Mouse (Mus musculus) limb, embryonic 12.5 days (tissue): ENCODE results near the gene Ctsz. TPM values are rescaled to one million over a fixed set of nuclear protein-coding genes. Genes with fewer than 3 reads are reported as not detected.
A peak's percentile ranks its signal among the peaks of the same experiment; 100 is the strongest.

Source experiments
- ATAC-seq: fragments of 200-750 bp; cut with Nextera tagmentation; 2 replicates; pipeline ENCODE4 v1.8.0; 2017; ENCODE audit warnings: low read depth, moderate TSS enrichment; ENCODE audit not compliant: insufficient number of reproducible peaks, insufficient read depth, low FRiP score, low TSS enrichment
- H3K27ac ChIP-seq: fragments of 300-500 bp; sonication (generic); 2 replicates; pipeline ENCODE4 v1.5.1; 2016; ENCODE audit warnings: mild to moderate bottlenecking, moderate library complexity
- H3K27me3 ChIP-seq: fragments of 300-500 bp; sonication (generic); 2 replicates; pipeline ENCODE4 v1.6.1; 2016; ENCODE audit warnings: mild to moderate bottlenecking, moderate library complexity
- H3K36me3 ChIP-seq: fragments of 300-500 bp; sonication (generic); 2 replicates; pipeline ENCODE4 v1.6.1; 2016; ENCODE audit warnings: mild to moderate bottlenecking, moderate library complexity
- H3K4me1 ChIP-seq: fragments of 300-500 bp; sonication (generic); replicated peaks from 2 replicates; pipeline ENCODE4 v1.6.1; 2016
- H3K4me2 ChIP-seq: fragments of 300-500 bp; sonication (generic); 2 replicates; pipeline ENCODE4 v1.6.1; 2016; ENCODE audit warnings: mild to moderate bottlenecking, moderate library complexity
- H3K4me3 ChIP-seq: fragments of 300-500 bp; sonication (generic); replicated peaks from 2 replicates; pipeline ENCODE4 v1.5.1; 2016; ENCODE audit warnings: mild to moderate bottlenecking
- H3K9ac ChIP-seq: fragments of 300-500 bp; sonication (generic); replicated peaks from 2 replicates; pipeline ENCODE4 v1.6.1; 2016; ENCODE audit warnings: mild to moderate bottlenecking, moderate library complexity
- H3K9me3 ChIP-seq: fragments of 300-500 bp; sonication (generic); 2 replicates; pipeline ENCODE4 v1.6.1; 2016; ENCODE audit warnings: mild to moderate bottlenecking, moderate library complexity
- WGBS: fragments of 180-500 bp; shearing (Covaris S2); methylation state at CpG from one replicate; pipeline ENCODE4 v1.1.7; 2016; 5-methylcytosine and 5-hydroxymethylcytosine counted together
- polyA plus RNA-seq: library from polyadenylated mRNA; unstranded; fragments of >200 nt; fragmentation: Nextera tagmentation; extraction: Ambion mirVana; gene quantifications from 2 replicates; pipeline ENCODE4 v1.2.1, GENCODE M21; 2016

Gene Ctsz
- polyA plus RNA-seq = 105 and 110 TPM in 2 replicates

- Histone ChIP-seq H3K9me3 (no peaks in the 10 kb centered on the region), H3K27me3 (no peaks in the 10 kb centered on the region), H3K4me2 (peak within 1 kb of the TSS; percentile 75), H3K27ac (0 out of 2 replicates have a peak within 1 kb of the TSS, but pooled peaks have one; percentile 23), H3K4me3 (peak within 1 kb of the TSS; percentile 59), H3K36me3 (peaks cover 26% of the 10 kb centered on the region), H3K4me1 (peaks cover 26% of the 10 kb centered on the region), H3K9ac (peak within 1 kb of the TSS; percentile 70)
- 1% methylated on average over 38 of the region's 38 CpGs for WGBS
- peak; percentile 75 for ATAC-seq
Observed at GRCm38 (mm10) chr2:174438737-174439449, at the start of gene Ctsz. Ctsz (minus strand) TSS chr2:174439039.

- H3K4me3 ChIP-seq = no peak overlapping the region
- H3K36me3 ChIP-seq = no peaks in the 10 kb centered on the region
- WGBS = 84% methylated on average over 5 of the region's 5 CpGs
- no peak overlapping the region for H3K27ac ChIP-seq
- H3K4me1 ChIP-seq = no peaks in the 10 kb centered on the region
- ATAC-seq = no peak
- H3K27me3 ChIP-seq = no peaks in the 10 kb centered on the region
- no peak overlapping the region for H3K9ac ChIP-seq
- no peak overlapping the region for H3K4me2 ChIP-seq
- no peaks in the 10 kb centered on the region for H3K9me3 ChIP-seq
Observed at GRCm38 (mm10) chr2:174487005-174487404, 48.2 kb upstream of the Ctsz start.

- Histone ChIP-seq H3K9me3 (no peaks in the 10 kb centered on the region), H3K27ac (no peak overlapping the region), H3K4me1 (no peaks in the 10 kb centered on the region), H3K36me3 (no peaks in the 10 kb centered on the region), H3K4me3 (no peak overlapping the region), H3K4me2 (no peak overlapping the region), H3K9ac (no peak overlapping the region), H3K27me3 (no peaks in the 10 kb centered on the region)
- no peak for ATAC-seq
- 82% methylated on average over 5 of the region's 5 CpGs for WGBS
Observed at GRCm38 (mm10) chr2:174478746-174479145, 39.9 kb upstream of the Ctsz start.

GRCm38 (mm10) chr2:174477543-174478319, 38.9 kb upstream of the Ctsz start:
- no peak for ATAC-seq
- H3K27me3 ChIP-seq = no peaks in the 10 kb centered on the region

GRCm38 (mm10) chr2:174473550-174473927, 34.7 kb upstream of the Ctsz start:
- peak overlapping the region; percentile 80 for H3K27ac ChIP-seq
- WGBS = 65% methylated on average over 5 of the region's 5 CpGs

More at GRCm38 (mm10) chr2:174477543-174478319, 38.9 kb upstream of the Ctsz start:
- Histone ChIP-seq H3K4me3 (no peak overlapping the region), H3K9me3 (no peaks in the 10 kb centered on the region), H3K4me1 (0 out of 2 replicates have a peak, but pooled peaks cover 4% of the 10 kb centered on the region), H3K4me2 (no peak overlapping the region), H3K36me3 (no peaks in the 10 kb centered on the region), H3K9ac (no peak overlapping the region), H3K27ac (no peak overlapping the region)
- 77% methylated on average over 3 of the region's 3 CpGs for WGBS

GRCm38 (mm10) chr2:174472818-174473549, 34.1 kb upstream of the Ctsz start, which contains the start of gene Prelid3b:
Prelid3b (minus strand) TSS chr2:174473081.
- peaks cover 32% of the 10 kb centered on the region for H3K36me3 ChIP-seq
- H3K27me3 ChIP-seq = no peaks in the 10 kb centered on the region
- WGBS = under 1% methylated on average over 53 of the region's 53 CpGs
- no peaks in the 10 kb centered on the region for H3K9me3 ChIP-seq
- peak within 1 kb of the TSS; percentile 78 for H3K9ac ChIP-seq
- H3K27ac ChIP-seq = peak within 1 kb of the TSS; percentile 80
- H3K4me1 ChIP-seq = 0 out of 2 replicates have a peak, but pooled peaks cover 13% of the 10 kb centered on the region
- peak within 1 kb of the TSS; percentile 68 for H3K4me2 ChIP-seq
- ATAC-seq = peak; percentile 98
- peak within 1 kb of the TSS; percentile 75 for H3K4me3 ChIP-seq

More at GRCm38 (mm10) chr2:174473550-174473927, 34.7 kb upstream of the Ctsz start:
- Histone ChIP-seq H3K9ac (peak overlapping the region; percentile 78), H3K4me1 (0 out of 2 replicates have a peak, but pooled peaks cover 13% of the 10 kb centered on the region), H3K9me3 (no peaks in the 10 kb centered on the region), H3K27me3 (no peaks in the 10 kb centered on the region), H3K4me2 (peak overlapping the region; percentile 68), H3K4me3 (peak overlapping the region; percentile 75), H3K36me3 (peaks cover 26% of the 10 kb centered on the region)
- no peak for ATAC-seq

- Histone ChIP-seq H3K36me3 (peaks cover 36% of the 10 kb centered on the region), H3K27ac (peak overlapping the region; percentile 73; the same call in 1 of the 2 replicates), H3K4me1 (0 out of 2 replicates have a peak, but pooled peaks cover 13% of the 10 kb centered on the region), H3K27me3 (no peaks in the 10 kb centered on the region), H3K9ac (peak overlapping the region; percentile 78), H3K9me3 (no peaks in the 10 kb centered on the region), H3K4me3 (peak overlapping the region; percentile 75), H3K4me2 (peak overlapping the region; percentile 68)
- no peak for ATAC-seq
- WGBS = 8% methylated on average over 30 of the region's 30 CpGs
Observed at GRCm38 (mm10) chr2:174472407-174472806, 33.6 kb upstream of the Ctsz start.

- Histone ChIP-seq H3K9ac (no peak overlapping the region), H3K27ac (no peak overlapping the region), H3K4me2 (no peak overlapping the region), H3K4me1 (0 out of 2 replicates have a peak, but pooled peaks cover 13% of the 10 kb centered on the region), H3K36me3 (peaks cover 50% of the 10 kb centered on the region), H3K4me3 (no peak overlapping the region), H3K9me3 (no peaks in the 10 kb centered on the region), H3K27me3 (no peaks in the 10 kb centered on the region)
- 96% methylated on average over 7 of the region's 7 CpGs for WGBS
- no peak for ATAC-seq
Observed at GRCm38 (mm10) chr2:174470786-174471405, 32.1 kb upstream of the Ctsz start.

GRCm38 (mm10) chr2:174470333-174470732, 31.5 kb upstream of the Ctsz start:
- Histone ChIP-seq H3K36me3 (peaks cover 56% of the 10 kb centered on the region), H3K27ac (no peak overlapping the region), H3K27me3 (no peaks in the 10 kb centered on the region), H3K4me2 (no peak overlapping the region), H3K9ac (no peak overlapping the region), H3K4me3 (no peak overlapping the region), H3K4me1 (0 out of 2 replicates have a peak, but pooled peaks cover 13% of the 10 kb centered on the region), H3K9me3 (no peaks in the 10 kb centered on the region)
- ATAC-seq = no peak
- 92% methylated on average over 4 of the region's 4 CpGs for WGBS

GRCm38 (mm10) chr2:174463789-174464523, 25.1 kb upstream of the Ctsz start, which contains the start of gene Atp5e:
Atp5e (minus strand) TSS chr2:174464105.
- Histone ChIP-seq H3K36me3 (peaks cover 65% of the 10 kb centered on the region), H3K4me1 (peaks cover 12% of the 10 kb centered on the region; the same call in 1 of the 2 replicates), H3K9ac (peak within 1 kb of the TSS; percentile 71), H3K27me3 (no peaks in the 10 kb centered on the region), H3K27ac (peak within 1 kb of the TSS; percentile 75), H3K4me2 (peak within 1 kb of the TSS; percentile 97), H3K9me3 (no peaks in the 10 kb centered on the region), H3K4me3 (peak within 1 kb of the TSS; percentile 81)
- WGBS = 3% methylated on average over 48 of the region's 48 CpGs
- ATAC-seq = peak; percentile 98
